8 mouse cellular contexts compared by ENCODE assay signal in the genomic region with DNA sequence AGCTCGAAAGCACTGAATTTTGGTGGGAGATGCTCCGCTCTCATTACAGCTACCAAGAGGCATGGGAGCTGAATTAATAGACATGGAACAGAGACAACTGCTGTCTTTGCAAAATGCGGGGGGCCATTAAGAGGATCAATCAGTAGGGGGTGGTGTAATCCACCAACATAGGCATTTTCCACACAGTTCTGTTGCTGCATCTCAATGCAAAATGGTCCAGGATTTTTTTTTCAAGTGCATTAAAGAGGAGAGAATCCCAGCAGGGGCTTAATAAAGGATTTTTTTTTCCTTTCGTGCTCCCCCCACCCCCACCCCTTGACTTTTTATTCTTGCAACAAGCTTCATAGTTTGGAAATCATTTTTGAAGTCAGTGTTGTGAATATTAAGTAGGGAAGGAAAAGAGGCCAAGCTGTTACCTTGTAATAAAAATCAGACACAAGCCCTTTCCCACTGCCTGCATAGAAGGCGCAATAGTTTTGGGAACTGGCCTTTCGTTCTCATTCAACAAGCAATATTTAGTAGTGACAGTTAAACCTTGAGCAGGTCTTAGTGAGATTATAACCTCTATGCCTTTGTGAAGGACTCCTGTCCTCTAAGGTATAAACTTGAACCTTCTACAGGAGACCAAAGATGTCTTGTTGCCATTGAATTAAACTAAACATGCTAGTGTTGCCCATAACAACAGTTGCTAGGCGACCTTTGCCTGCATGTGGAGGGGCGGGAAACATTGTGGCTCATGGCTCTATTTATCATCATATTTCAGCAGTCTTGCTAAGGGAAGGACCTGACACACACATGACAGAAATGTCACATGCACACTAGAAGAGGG.
A peak's percentile ranks its signal among the peaks of the same experiment; 100 is the strongest.
DNase-seq lines count a peak whose midpoint lies in the region.

No protein-coding gene starts in this region.

- DNase-seq in kidney, postnatal 10 days: peak; percentile 8
- no peak for DNase-seq in kidney, adult 9 months
- peak; percentile 25 to 47 for DNase-seq in frontal cortex, postnatal 10 days (ENCODE audit: low spot score in 2 of 2)
- peak; percentile 36 for DNase-seq in left cerebral cortex, postnatal 4 days
- peak; percentile 67 to 81 for DNase-seq in right cerebral cortex, postnatal 10 days (ENCODE audit: low spot score in 2 of 2)
- no peak for DNase-seq in cerebellum, adult 18-20 months
- DNase-seq in adipocyte (ENCODE audit: low spot score): no peak
- DNase-seq in gastrocnemius, postnatal 36 days: no peak

- intact Hi-C loops in left cerebral cortex, postnatal 4 days (cut with DNase I): no loop called here
- intact Hi-C loops in gastrocnemius, postnatal 36 days (cut with DNase I): no loop called here

Comparison
In these comparisons a context has a peak if more than half of its experiments do, and no peak if none do; other contexts are left out.
1. DNase-seq: peak in kidney, postnatal 10 days (single experiment), frontal cortex, postnatal 10 days (2 of 2), left cerebral cortex, postnatal 4 days (single experiment) and right cerebral cortex, postnatal 10 days (2 of 2); none in kidney, adult 9 months (single experiment), cerebellum, adult 18-20 months (0 of 2), adipocyte (single experiment) and gastrocnemius, postnatal 36 days (0 of 2).